Mouse (Mus musculus) limb, embryonic 11.5 days (tissue): ENCODE results near the gene Lpp. TPM values are rescaled to one million over a fixed set of nuclear protein-coding genes. Genes with fewer than 3 reads are reported as not detected.
A peak's percentile ranks its signal among the peaks of the same experiment; 100 is the strongest.

Experiments used
- ATAC-seq: fragments of 200-750 bp; cut with Nextera tagmentation; 2 replicates; pipeline ENCODE4 v1.8.0; 2017; ENCODE audit warnings: low read depth; ENCODE audit not compliant: insufficient number of reproducible peaks, low FRiP score, low TSS enrichment
- DNase-seq: peaks from one replicate; pipeline ENCODE4 v3.0.0-alpha.2; 2015; ENCODE audit warnings: low spot score
- H3K27ac ChIP-seq: fragments of 300-500 bp; sonication (generic); replicated peaks from 2 replicates; pipeline ENCODE4 v1.5.1; 2014; ENCODE audit warnings: low read depth, mild to moderate bottlenecking, low read length
- H3K27me3 ChIP-seq: fragments of 300-500 bp; sonication (generic); 2 replicates; pipeline ENCODE4 v1.6.1; 2014; ENCODE audit warnings: mild to moderate bottlenecking, low read length, mixed read lengths; ENCODE audit not compliant: control insufficient read depth, insufficient read depth
- H3K36me3 ChIP-seq: fragments of 300-500 bp; sonication (generic); 2 replicates; pipeline ENCODE4 v1.6.1; 2014; ENCODE audit warnings: mild to moderate bottlenecking, low read length, moderate library complexity, mixed read lengths; ENCODE audit not compliant: control insufficient read depth, insufficient read depth
- H3K4me1 ChIP-seq: fragments of 300-500 bp; sonication (generic); 2 replicates; pipeline ENCODE4 v1.6.1; 2014; ENCODE audit warnings: low read length, mixed read lengths; ENCODE audit not compliant: control insufficient read depth, insufficient read depth
- H3K4me2 ChIP-seq: fragments of 300-500 bp; sonication (generic); 2 replicates; pipeline ENCODE4 v1.6.1; 2014; ENCODE audit warnings: low read depth, mild to moderate bottlenecking, moderate library complexity; ENCODE audit not compliant: severe bottlenecking
- H3K4me3 ChIP-seq: fragments of 300-500 bp; sonication (generic); 2 replicates; pipeline ENCODE4 v1.5.1; 2014; ENCODE audit warnings: low read depth, low read length
- H3K9ac ChIP-seq: fragments of 300-500 bp; sonication (generic); 2 replicates; pipeline ENCODE4 v1.6.1; 2014; ENCODE audit warnings: mild to moderate bottlenecking, low read length
- H3K9me3 ChIP-seq: fragments of 300-500 bp; sonication (generic); 2 replicates; pipeline ENCODE4 v1.6.1; 2016; ENCODE audit warnings: low read length; ENCODE audit not compliant: control insufficient read depth
- WGBS: fragments of 180-500 bp; shearing (Covaris S2); extraction: QIAGEN DNeasy Blood & Tissue Kit; methylation state at CpG from one replicate; pipeline ENCODE4 v1.1.7; 2014; 5-methylcytosine and 5-hydroxymethylcytosine counted together
- polyA plus RNA-seq: library from polyadenylated mRNA; unstranded; fragments of >200 nt; fragmentation: Nextera tagmentation; extraction: Ambion mirVana; gene quantifications from 2 replicates; pipeline ENCODE4 v1.2.1, GENCODE M21; 2014

The Lpp gene
- polyA plus RNA-seq, 1 experiment from 2014 or later = 38.2 TPM

DNA sequence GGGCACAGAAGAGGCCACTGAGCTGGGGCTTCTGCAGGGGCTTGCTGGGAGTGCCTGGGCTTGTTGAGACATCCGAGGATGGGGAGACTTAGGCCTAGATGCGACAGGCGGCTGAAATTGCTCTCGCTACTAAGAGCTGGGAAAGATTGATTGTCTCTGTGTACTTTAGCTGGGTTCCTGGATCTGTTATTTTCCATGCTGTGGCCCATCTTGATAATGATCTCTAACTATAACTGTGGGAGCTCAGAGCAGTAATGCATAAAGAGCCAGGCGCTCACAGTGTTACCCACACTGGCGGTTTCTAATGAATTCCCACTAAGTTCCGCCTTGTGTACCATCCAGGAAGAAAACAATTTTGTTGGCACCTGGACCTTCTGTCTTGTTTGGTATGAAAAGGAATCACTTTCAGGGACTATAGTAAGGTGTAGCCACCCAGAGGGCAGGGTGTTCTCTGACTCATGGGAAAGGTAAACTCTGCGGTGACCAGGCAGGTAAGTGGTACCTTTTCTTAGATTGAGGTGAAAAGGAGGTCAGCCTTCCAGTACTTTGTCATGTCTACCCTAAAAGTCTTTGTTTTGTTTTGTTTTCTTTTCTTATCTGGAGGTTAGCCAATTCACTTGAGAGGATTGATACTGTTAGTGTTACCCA, 10.6 kb downstream of the Lpp start:
- 90% methylated on average over 8 of the region's 8 CpGs for WGBS
- Histone ChIP-seq H3K4me2 (no peak overlapping the region), H3K9me3 (no peaks in the 10 kb centered on the region), H3K27ac (no peak overlapping the region), H3K36me3 (peaks cover 2% of the 10 kb centered on the region; the same call in 1 of the 2 replicates), H3K4me1 (no peaks in the 10 kb centered on the region), H3K27me3 (no peaks in the 10 kb centered on the region), H3K4me3 (no peak overlapping the region), H3K9ac (no peak overlapping the region)
- DNase-seq (no peak), ATAC-seq (no peak)

DNA sequence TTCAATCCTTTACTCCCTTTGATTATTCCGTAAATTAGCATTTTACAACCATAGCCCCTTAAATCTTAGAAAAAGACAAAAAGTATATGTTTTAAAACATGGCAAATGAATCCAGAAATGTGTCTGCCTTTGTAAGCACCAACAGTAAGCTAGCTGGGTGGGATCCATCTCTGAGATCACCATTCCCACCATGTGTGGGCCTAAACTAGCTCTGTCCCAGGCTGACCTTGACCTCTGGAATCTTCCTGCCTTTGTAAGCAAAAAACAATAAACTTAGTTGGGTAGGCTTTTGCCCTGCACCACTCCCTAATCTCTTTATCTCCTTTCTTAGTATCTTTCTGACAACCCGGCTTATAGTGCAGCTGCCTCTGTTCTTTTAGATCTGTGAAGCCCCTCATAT, 13.2 kb downstream of the Lpp start:
- Histone ChIP-seq H3K4me1 (no peaks in the 10 kb centered on the region), H3K36me3 (peaks cover 2% of the 10 kb centered on the region; the same call in 1 of the 2 replicates), H3K27ac (no peak overlapping the region), H3K4me3 (no peak overlapping the region), H3K9me3 (no peaks in the 10 kb centered on the region), H3K27me3 (no peaks in the 10 kb centered on the region), H3K9ac (no peak overlapping the region), H3K4me2 (no peak overlapping the region)
- ATAC-seq (no peak), DNase-seq (no peak)
- WGBS = 97% methylated on average over 2 of the region's 2 CpGs

DNA sequence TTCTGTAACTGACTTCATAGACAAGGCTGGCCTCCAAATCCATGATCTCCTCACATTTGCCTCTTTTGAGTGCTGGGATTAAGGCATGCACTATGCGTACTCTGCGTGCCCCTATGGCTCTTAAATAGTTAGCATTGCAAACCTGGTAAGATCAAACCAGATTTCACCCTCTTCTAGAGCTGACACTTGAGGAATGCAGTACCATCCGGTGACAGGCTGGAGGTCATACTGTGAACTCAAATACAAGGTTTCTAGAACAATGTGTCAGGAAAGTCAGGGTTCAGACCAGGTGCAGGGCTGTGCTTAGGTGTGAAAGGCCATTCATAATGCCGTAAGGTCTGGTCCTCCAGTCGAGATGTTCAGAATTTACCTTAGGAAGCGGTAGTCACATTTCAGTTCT, 18.0 kb downstream of the Lpp start:
- H3K9ac ChIP-seq = no peak overlapping the region
- no peak for DNase-seq
- H3K27ac ChIP-seq = no peak overlapping the region
- 86% methylated on average over 6 of the region's 6 CpGs for WGBS
- H3K36me3 ChIP-seq = no peaks in the 10 kb centered on the region; the same call in none of the 2 replicates
- ATAC-seq = no peak
- no peaks in the 10 kb centered on the region for H3K27me3 ChIP-seq
- no peak overlapping the region for H3K4me3 ChIP-seq
- H3K4me2 ChIP-seq = no peak overlapping the region
- no peaks in the 10 kb centered on the region for H3K9me3 ChIP-seq
- no peaks in the 10 kb centered on the region for H3K4me1 ChIP-seq

DNA sequence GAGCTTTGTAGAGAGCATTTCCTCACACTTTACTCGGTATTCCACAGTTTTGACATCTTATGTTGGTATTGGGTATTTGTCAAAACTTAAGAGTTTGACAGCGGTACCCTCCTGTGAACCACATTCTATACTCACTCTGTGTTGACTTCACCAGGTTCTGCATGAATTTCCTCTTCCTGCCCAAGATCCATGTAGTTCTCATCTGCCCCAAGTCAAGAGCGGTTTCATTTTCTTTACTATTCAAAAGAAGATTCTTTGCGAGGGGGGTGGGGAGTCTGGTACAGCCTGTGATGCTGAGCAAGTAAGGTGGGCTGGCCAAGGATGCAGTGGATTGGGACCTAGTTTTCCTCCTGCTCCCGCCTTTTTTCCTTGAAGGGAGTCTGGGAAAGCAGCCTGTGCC, 18.9 kb downstream of the Lpp start:
- ATAC-seq = no peak
- no peaks in the 10 kb centered on the region for H3K9me3 ChIP-seq
- no peak overlapping the region for H3K27ac ChIP-seq
- WGBS = 89% methylated on average over 5 of the region's 5 CpGs
- no peaks in the 10 kb centered on the region; the same call in 1 of the 2 replicates for H3K36me3 ChIP-seq
- H3K27me3 ChIP-seq = no peaks in the 10 kb centered on the region
- no peak for DNase-seq
- H3K4me2 ChIP-seq = no peak overlapping the region
- no peaks in the 10 kb centered on the region for H3K4me1 ChIP-seq
- no peak overlapping the region for H3K4me3 ChIP-seq
- H3K9ac ChIP-seq = no peak overlapping the region

DNA sequence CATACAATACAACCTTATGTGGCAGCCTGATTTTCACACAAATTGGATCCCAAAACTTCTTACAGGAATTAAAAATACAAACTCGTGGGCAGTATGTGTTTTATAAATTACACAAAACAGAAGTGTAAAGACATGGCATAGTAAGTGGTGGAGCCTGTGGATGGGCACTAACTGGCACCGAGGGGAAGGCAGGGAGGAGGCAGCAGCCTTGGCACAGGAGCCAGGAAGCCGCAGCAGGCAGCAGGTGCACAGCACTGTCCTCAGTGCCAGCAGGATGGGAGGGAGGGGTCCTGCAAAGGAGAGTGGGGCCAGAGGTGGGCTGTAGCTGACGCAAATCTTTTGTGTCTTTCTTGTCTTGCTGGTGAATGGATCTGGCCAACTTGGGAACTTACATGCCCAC, 19.8 kb downstream of the Lpp start:
- DNase-seq = no peak
- WGBS = 93% methylated on average over 4 of the region's 4 CpGs
- H3K4me1 ChIP-seq = no peaks in the 10 kb centered on the region
- H3K4me2 ChIP-seq = no peak overlapping the region
- H3K9ac ChIP-seq = no peak overlapping the region
- no peak overlapping the region for H3K4me3 ChIP-seq
- no peak for ATAC-seq
- H3K9me3 ChIP-seq = no peaks in the 10 kb centered on the region
- no peaks in the 10 kb centered on the region; the same call in 1 of the 2 replicates for H3K36me3 ChIP-seq
- no peak overlapping the region for H3K27ac ChIP-seq
- H3K27me3 ChIP-seq = no peaks in the 10 kb centered on the region

DNA sequence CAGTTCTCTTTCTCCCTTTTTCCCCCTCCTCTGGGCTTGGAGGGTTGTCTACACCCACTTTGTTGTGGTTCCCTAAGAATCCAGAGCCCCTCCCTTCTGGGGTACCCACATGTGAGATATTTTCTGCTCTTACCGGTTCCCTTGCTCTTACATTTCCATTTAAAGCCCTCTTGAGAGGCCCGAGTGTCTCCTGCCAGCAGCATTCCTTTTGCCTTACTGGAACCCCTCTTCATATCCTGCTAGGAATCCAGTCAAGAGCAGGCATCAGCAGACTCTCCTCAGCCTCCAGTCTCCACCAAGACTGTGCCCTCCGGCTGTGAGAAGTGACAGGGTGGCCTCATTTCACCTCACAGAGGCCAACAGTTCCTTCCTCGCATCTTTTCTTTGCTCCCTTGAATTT, 24.7 kb downstream of the Lpp start:
- DNase-seq = no peak
- Histone ChIP-seq H3K27ac (no peak overlapping the region), H3K27me3 (no peaks in the 10 kb centered on the region), H3K4me2 (no peak overlapping the region), H3K36me3 (no peaks in the 10 kb centered on the region; the same call in 1 of the 2 replicates), H3K9me3 (no peaks in the 10 kb centered on the region), H3K4me3 (no peak overlapping the region), H3K4me1 (no peaks in the 10 kb centered on the region), H3K9ac (no peak overlapping the region)
- ATAC-seq = no peak
- 77% methylated on average over 4 of the region's 4 CpGs for WGBS

DNA sequence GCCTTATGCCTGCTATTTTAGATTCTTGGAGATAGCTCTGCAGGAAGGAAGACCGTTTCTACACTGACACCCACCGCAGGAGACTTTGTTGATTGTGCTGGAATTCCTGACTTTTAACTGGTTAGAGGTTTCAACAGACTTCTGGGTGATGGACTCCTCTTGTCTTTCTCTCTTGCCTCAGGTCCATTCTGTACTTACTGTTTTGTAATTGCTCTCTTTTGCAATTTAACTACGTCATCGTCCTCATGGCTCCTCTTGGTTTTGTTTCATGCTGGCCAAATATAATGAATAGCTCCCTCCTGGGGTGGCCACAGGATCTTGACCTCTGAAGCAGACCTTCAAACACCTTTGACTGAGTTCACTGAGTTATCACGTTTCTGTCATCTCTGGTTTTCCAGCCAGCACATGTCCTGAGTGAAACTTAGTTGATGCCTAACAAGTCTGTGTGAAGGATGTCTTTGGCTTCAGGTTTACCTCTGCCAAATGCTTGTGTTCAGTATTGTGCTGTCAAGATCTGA, 27.4 kb downstream of the Lpp start:
- Histone ChIP-seq H3K4me3 (no peak overlapping the region), H3K27me3 (no peaks in the 10 kb centered on the region), H3K36me3 (no peaks in the 10 kb centered on the region; the same call in 1 of the 2 replicates), H3K9me3 (no peaks in the 10 kb centered on the region), H3K4me1 (peaks cover 5% of the 10 kb centered on the region), H3K27ac (no peak overlapping the region), H3K4me2 (no peak overlapping the region), H3K9ac (0 out of 2 replicates have a peak overlapping the region, but pooled peaks have one; percentile 4)
- WGBS = 73% methylated on average over 5 of the region's 5 CpGs
- DNase-seq (no peak), ATAC-seq (no peak)

DNA sequence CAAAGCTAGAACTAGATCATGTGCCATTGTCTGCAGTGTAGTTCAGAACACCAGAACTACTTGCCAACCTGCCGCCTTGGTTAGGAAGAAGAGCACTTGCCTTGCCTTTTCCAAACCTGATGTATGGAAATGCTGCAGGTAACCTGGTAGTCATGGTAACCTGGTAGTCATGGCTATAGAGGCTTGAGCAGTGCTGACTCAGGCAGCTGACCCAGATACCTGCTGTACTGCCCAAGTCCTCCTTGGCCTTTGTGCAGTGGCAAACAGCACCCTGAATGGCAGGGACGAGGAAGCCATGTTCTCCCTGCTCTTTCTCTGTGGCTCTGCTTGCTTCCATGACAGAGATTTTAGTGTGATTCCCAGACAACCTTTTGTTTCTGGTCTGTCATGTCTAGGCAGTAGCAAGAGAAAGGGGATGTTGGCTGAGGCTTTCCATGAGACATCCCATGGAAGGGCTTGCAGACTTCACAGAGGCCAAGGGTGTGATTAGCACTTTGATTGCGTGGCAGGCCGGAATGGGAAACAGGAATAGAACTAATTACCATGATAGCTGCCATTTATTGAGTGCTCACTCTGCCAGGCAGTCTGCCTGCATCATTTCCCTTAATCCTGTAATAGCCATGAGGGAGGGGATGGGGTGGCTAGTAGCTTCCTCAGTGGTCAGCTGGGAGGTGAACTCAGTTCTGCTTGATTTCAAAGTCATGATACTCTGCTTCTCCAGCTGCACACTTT, 28.5 kb downstream of the Lpp start:
- Histone ChIP-seq H3K36me3 (no peaks in the 10 kb centered on the region), H3K9me3 (no peaks in the 10 kb centered on the region), H3K4me1 (peaks cover 5% of the 10 kb centered on the region), H3K4me2 (no peak overlapping the region), H3K9ac (no peak overlapping the region), H3K27ac (no peak overlapping the region), H3K4me3 (no peak overlapping the region), H3K27me3 (no peaks in the 10 kb centered on the region)
- WGBS = 64% methylated on average over 4 of the region's 4 CpGs
- DNase-seq = no peak
- ATAC-seq = no peak
